ENCODE assay signal across 9 mouse cellular contexts in genomic region chr1:106628718-106629469, GRCm38 (mm10).
DNase-seq lines count a peak whose midpoint lies in the region; ATAC-seq and TF ChIP-seq lines count a peak whose summit lies in the region.
"Had no signal": no experiment of that assay in that cellular context is flagged by ENCODE, and none has a peak within 500 bp of the region (broad histone marks: within the 10 kb centered on the region; RNA-seq: fewer than 3 reads in every experiment).

No protein-coding gene starts in this region.

- no peak overlapping the region for H3K4me3 ChIP-seq in cerebellum, adult 2 months (replicated peaks; ENCODE audit: insufficient read depth, low read depth, low read length)
- no peak overlapping the region for H3K4me3 ChIP-seq in forebrain, embryonic 15.5 days

- no peaks in the 10 kb centered on the region for H3K27me3 ChIP-seq in cerebellum, adult 2 months (ENCODE audit: control insufficient read depth, insufficient read depth, low read length)
- H3K27me3 ChIP-seq in forebrain, embryonic 15.5 days: no peaks in the 10 kb centered on the region

- H3K9me3 ChIP-seq in forebrain, embryonic 15.5 days: no peaks in the 10 kb centered on the region
- H3K9me3 ChIP-seq: G1E had no signal

- 0 out of 2 replicates have a peak overlapping the region, but pooled peaks have one; percentile 44 for H3K27ac ChIP-seq in cerebellum, adult 2 months (ENCODE audit: insufficient read depth, low read length)
- peak overlapping the region; percentile 57 for H3K27ac ChIP-seq in forebrain, embryonic 15.5 days (replicated peaks)

- H3K4me1 ChIP-seq in cerebellum, adult 2 months (ENCODE audit: control insufficient read depth, insufficient read depth, low read length): no peaks in the 10 kb centered on the region
- H3K4me1 ChIP-seq in forebrain, embryonic 15.5 days: peaks cover 22% of the 10 kb centered on the region

- no peaks in the 10 kb centered on the region for H3K36me3 ChIP-seq in forebrain, embryonic 15.5 days
- H3K36me3 ChIP-seq: G1E had no signal

- peak; percentile 27; the same call in 1 of the 2 replicates for TF ChIP-seq CTCF in cerebellum, adult 2 months (IDR thresholded peaks at IDR 0.05; ENCODE audit: borderline replicate concordance, insufficient read depth, low read depth, low read length)

- WGBS in cerebellum, adult 2 months: 50% methylated on average over 3 of the region's 3 CpGs
- WGBS in forebrain, embryonic 15.5 days: 53% methylated on average over 3 of the region's 3 CpGs

- H3K9ac ChIP-seq in forebrain, embryonic 15.5 days (replicated peaks): no peak overlapping the region

- no peak for DNase-seq in cerebellum, adult 2 months
- no peak for DNase-seq in cerebellum, adult 11 months
- peak; percentile 48 for DNase-seq in MN1 (ENCODE audit: low spot score)
- DNase-seq in kidney, adult 9 months: peak; percentile 43
- no peak for DNase-seq in urinary bladder, postnatal 10 days (ENCODE audit: low spot score)
- no peak for DNase-seq in ovary, postnatal 36 days (ENCODE audit: low spot score)

- no peak for TF ChIP-seq POLR2A in cerebellum, adult 2 months (IDR thresholded peaks at IDR 0.05; ENCODE audit: borderline replicate concordance, insufficient read depth, low read length)

- no peak overlapping the region for H3K4me2 ChIP-seq in forebrain, embryonic 15.5 days (replicated peaks)

- peak; percentile 42 for ATAC-seq in forebrain, embryonic 15.5 days (replicated peaks)
- peak; percentile 77 for ATAC-seq in megakaryocyte-erythroid progenitor cell, adult 5-6 weeks (replicated peaks; ENCODE audit: low FRiP score, low TSS enrichment, poor library complexity, severe bottlenecking)

Comparison
In these comparisons a context has a peak if more than half of its experiments do, and no peak if none do; other contexts are left out.
1. DNase-seq: peak in MN1 (single experiment) and kidney, adult 9 months (single experiment); none in cerebellum, adult 2 months (0 of 2), cerebellum, adult 11 months (single experiment), urinary bladder, postnatal 10 days (single experiment) and ovary, postnatal 36 days (single experiment).